Mouse (Mus musculus) cerebellum, adult 11 months (tissue): ENCODE measurements at regions not wholly inside any gene's neighbourhood (a gene's known extent, or its start where the extent isn't known, plus 50 kb on each side); places are given as distances from the start of the nearest gene placed in this dataset.

Experiments
- DNase-seq: peaks from one replicate; pipeline ENCODE4 v3.0.0; 2022

- no peak for DNase-seq
These were observed 416.6 kb downstream of the Vrk1 start for GRCm38 (mm10) chr12:106426631-106427030.

- no peak for DNase-seq
These were observed 420.0 kb downstream of the Vrk1 start for GRCm38 (mm10) chr12:106429991-106430390.

GRCm38 (mm10) chr12:106445151-106445550, 435.1 kb downstream of the Vrk1 start:
- no peak for DNase-seq

DNA sequence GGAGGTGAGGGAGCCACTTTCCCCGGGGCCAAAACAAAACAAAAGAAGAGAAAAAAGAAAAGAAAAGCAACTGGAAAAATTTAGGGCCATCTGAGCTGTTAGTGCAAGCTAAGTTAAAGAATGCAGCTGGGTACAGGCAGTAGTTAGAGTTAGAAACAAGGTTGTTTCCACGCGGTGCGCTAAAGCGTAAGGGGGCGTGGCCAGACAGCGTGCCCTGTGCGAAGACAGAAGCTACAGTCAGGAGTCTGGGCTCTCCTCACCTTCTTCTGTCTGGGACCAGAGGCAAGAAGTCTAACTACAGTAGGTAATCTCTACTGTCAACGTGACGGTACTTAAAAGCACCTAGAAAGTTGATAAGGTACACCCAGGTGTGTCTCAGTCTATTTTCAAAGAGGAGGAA, 435.9 kb downstream of the Vrk1 start:
- no peak for DNase-seq

DNA sequence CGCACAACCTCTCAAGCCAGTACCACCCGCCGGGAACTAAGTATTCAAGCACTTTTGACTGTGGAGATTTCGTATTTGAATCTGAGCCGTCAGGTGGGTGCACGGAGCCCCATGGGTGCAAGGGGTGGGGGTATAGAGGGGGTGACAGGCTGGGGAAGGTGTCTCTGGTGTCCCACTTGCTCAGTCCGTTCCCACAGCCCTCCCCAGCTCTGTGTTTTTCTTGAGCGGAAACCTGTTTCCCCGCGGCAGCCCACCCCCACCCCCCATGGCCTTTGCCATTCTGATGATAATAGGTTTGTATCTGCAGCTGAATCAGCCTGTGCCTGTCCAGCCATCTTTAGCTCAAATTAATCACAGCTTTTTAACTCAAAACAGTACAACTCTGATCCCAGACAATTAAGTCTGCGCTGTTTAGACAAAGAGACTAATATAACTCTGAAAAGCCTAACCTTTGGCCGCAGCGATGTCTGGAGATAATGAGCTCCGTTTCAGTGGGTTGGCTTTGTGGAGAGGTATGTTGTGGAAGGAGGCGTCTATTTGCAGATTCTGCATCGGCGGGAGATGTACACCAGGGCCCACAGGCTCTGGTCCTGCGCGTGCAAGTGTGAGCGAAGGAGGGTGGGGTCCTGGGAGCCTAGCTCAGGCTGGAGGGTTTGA, 437.0 kb downstream of the Vrk1 start:
- no peak for DNase-seq

DNA sequence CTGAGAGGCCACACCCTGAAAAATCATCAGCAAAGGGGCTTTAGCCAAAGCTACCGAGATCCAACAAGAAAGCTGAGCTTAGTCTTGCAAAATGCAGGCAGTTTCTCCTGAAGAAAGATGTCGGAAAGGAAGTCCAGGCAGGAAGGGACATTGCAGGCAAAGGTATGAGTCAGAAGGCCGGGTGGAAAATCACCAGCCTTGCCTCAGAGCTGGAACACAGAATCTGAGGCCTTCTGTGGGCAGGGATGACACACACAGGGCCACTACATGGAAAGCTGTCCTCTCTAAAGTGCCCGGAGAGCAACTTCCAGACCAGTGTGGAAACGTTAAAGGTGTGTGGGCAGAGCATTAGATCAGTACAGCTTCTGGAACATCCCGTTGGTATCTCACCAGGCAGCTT, 438.5 kb downstream of the Vrk1 start:
- DNase-seq = no peak

GRCm38 (mm10) chr12:106453491-106453890, 443.5 kb downstream of the Vrk1 start:
- DNase-seq = no peak

- DNase-seq = no peak
These were observed 448.2 kb downstream of the Vrk1 start for GRCm38 (mm10) chr12:106458215-106458614.

DNA sequence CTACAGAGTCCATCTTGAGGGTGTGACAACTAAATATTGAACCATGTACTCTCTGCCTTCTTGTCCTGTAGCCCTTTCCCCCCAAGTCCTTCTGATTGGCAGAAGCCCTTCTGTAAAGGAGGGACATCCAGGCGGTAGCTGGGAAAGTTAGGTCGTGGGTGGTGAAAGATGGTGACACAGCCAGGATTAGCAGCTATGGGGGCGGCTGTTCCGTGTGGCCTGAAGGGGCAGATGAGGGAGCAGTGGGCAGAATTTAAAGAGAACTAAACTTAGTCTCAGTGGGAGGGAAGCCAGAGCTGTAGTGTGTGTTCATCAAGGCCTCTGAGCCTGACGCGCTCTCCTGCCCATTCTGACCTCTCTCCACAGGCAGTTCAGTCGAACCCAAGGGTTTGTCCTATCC, 450.6 kb downstream of the Vrk1 start:
- DNase-seq = no peak

DNA sequence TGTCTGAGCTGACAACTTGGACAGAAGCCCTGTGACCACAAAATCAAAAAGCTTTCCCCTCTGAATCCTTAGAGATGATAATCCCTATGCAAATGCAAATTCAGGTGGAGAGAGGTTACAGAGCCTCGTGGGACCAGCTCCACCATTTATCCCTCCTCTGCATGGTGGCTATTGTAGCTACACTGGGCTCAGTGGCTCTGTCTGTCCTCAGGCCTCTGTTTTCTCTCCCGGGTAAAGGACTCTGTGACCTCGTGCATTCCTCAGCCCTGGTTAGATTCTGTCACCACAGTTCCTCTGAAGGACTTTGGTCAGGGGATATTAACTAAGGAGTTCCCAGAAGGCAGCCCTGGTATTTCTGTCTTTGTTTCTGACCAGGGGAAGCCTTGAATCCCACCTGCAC, 452.3 kb downstream of the Vrk1 start:
- no peak for DNase-seq

DNA sequence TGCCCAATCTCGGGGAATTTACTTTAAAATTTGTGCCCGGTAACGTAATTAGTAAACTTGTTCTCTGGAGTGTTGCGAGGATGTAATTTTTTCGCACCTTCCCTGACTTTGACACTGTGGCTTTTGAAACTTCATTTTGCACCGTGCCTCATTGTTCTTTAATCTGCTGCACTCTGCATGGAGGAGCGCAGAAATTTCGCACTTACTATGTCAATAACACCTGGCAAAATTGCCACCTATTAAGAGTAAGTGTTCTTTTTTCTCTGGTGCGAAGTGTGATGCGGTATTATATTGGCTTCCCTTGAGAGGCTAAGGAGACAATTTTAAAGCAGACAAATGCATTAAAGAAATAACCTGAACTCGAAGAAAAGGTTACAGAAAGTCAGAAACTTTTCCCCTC, 454.7 kb downstream of the Vrk1 start:
- DNase-seq = no peak

DNA sequence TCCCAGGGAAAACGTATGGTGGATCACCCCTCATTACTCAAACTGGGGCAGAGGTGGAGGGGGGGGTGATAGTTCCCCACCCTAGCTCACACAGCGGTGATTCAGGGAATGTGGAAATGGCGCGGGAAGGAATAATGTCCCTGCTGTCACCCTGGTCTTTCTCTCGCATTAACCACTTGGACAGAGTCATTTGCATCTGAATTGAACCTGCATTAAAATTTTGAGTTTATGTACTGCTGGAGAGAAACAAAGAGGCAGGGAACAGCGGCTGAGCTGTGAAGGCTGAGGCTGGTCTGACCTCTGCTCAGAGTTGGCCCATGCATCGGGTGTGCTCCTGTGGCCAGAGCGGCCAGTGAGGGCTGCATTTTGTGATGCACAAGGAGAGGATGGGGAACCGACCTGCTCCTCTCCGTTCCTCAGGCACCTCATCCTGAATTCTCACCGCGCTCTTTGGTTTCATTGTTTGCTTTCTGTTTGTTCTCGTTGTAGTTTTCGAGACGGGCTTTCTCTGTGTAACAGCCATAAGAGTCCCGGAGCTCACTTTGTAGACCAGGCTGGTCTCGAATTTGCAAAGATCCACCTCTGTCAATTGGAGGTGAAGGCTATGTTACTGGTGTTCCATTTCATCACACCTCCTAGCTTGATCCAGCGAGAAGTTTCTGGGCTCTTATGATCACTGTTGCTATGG, 458.3 kb downstream of the Vrk1 start:
- DNase-seq = no peak

DNA sequence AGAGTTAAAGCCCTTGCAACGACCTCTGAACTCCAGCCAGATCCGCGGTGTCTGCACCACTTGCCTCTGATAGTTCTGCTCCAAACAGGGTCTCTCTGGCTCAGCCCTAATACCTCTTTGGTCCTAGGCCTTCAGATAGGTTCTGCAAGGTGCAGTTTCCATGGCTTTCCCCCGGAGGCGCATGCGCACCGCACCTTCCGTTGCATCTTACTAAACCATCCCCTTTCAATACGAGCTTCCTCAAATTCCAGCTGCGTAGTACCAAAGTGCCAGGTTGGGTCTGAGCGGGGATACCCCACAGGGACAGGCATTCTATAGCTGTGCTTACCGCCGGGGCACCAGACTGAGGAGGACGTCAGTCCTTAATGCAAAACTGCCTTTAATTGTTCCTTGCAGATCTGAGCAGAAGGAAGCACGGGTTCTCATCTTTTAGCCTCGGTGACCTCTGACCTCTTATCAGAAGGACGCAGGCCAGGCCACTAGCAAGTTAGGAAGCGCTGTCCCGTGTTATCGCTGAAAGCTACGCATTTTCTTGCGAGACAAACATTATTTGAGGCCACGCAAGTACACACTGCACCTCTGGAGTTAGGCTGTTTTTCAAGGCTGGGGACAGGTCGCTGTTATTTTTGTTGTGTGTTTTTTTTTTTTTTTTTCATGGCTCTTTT, 464.6 kb downstream of the Vrk1 start:
- DNase-seq = no peak

DNA sequence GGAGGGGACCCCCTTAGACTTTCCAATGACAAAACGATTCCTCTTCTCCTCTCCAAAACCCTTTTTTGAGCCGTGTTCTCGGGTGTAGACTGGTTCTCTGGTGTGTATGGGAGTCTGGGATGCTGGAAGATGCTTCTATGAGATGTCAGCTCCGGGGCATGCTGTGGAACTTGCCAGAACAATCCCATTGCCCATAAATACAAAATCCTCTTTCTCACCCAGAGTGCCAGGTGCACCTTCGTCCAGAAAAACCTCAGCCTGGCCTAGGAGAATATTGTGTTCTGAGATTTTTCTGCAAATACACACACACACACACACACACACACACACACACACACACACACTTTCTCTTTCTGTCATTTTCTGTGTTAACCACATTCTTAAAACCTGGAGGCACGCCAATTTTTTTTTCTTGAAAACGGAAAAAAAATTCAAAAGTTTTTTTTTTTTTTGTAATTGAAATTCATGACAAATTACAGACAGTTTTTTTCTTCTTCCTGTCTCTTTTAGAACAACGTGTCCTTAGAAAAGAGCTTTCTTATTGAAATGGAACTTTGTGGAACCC, 465.5 kb downstream of the Vrk1 start:
- no peak for DNase-seq

GRCm38 (mm10) chr12:106477040-106477665, 467.1 kb downstream of the Vrk1 start:
- DNase-seq = no peak

GRCm38 (mm10) chr12:106477731-106478130, 467.7 kb downstream of the Vrk1 start:
- no peak for DNase-seq

DNA sequence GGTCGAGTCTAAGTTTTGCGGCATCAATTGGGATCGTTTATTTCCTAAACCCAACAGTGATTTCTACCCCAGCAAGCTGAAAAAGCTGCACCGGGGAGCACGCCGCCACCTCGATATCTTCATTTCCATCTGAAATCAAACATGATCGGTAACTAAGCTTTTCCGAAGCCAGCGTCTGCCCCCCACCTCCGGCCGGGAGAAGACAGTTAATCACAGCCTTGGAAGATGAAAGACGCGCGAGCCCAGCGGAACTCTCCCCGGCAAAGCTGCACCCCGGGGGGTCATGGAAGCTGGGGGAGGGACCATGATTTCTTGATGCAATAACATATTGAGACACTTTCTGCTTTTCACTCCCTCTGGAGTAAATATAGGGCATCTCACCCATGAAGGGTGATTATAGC, 468.4 kb downstream of the Vrk1 start:
- DNase-seq = no peak

DNA sequence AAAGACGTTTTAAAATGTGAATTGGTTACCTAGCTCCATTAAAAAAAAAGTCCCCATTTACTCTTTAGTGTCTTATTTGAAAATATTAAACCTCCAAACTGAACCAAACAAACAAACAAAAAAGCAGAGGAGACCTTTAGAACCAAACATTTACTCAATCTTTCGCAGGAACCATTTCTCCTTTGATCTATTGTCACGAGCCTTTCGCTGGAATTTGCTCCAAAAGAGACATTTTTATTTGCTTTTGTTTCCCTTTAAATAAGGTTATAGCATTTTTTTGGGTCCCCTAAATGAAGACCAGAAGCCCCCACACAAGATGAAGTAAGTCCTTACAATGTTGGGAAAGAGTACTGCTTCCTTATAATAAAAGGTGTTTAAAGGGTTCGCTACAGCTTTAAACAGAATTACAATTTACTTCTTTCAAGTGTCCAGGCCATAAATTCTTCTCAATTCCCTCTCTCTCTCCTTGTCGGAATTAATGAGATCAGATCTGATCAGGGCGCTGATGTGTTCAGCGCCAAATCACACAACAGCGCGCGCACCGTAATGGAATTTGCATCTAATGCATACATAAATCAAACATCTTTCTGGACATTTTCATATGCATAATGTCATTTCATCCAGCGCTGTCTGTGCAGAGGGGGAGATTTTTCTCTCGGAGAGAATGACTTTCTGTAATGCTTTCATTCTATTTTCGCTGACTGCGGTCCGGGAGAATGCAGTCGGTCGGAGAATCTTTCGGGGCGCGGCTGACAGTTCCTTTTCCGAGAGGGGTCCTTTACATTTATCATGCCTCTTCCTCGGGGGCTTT, 469.2 kb downstream of the Vrk1 start:
- DNase-seq = no peak

GRCm38 (mm10) chr12:106479878-106480194, 469.8 kb downstream of the Vrk1 start:
- DNase-seq = no peak

- DNase-seq = no peak
These were observed 470.4 kb downstream of the Vrk1 start for GRCm38 (mm10) chr12:106480281-106481060.

- no peak for DNase-seq
These were observed 491.7 kb downstream of the Vrk1 start for GRCm38 (mm10) chr12:106501622-106502327.
